Mouse (Mus musculus) inflammation-experienced regulatory T-cells, adult 6 months (primary cell): ENCODE data around the gene Gm20388. TPM values are rescaled to one million over a fixed set of nuclear protein-coding genes. Genes with fewer than 3 reads are reported as not detected.

Experiments
- ATAC-seq: one replicate; pipeline ENCODE4 v1.8.0; 2017
- polyA plus RNA-seq, 3 experiments: library from polyadenylated mRNA; unstranded; fragments of 100-300 nt; shearing (Covaris generic); gene quantifications; one replicate each; pipeline ENCODE4 v1.2.1; 2017

Gene Gm20388
- polyA plus RNA-seq, 3 experiments from 2014 or later, result 10.8 to 14.1 (median 11.8) TPM

- ATAC-seq, result no peak
Observed at GRCm38 (mm10) chr8:119964859-119965258, 54.2 kb downstream of the Gm20388 start.

- no peak for ATAC-seq
Observed at GRCm38 (mm10) chr8:119967435-119967834, 56.8 kb downstream of the Gm20388 start.

GRCm38 (mm10) chr8:119970169-119970568 is 59.5 kb downstream of the Gm20388 start:
- ATAC-seq, result no peak

DNA sequence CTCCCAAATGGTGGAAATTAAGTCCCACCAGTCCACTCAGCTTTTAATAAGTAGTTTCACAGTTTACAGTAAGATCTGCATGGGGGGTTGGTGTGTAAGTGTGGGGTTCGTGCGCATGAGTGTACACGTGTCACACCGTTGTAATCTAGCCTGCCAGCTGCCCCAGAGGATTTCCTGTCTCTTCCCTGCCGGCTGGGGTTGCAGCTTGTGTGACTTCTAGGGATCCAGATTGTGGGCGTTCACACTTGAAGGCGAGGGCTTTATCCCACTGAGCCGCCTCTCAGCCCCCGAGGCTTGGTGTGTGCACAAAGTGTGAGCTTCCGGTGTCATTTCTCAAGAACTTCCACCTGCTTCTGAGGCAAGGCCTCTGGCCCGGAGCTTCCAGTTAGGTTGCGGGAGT is 61.9 kb downstream of the Gm20388 start:
- ATAC-seq, result no peak

GRCm38 (mm10) chr8:119978770-119979381 is 68.2 kb downstream of the Gm20388 start:
- no peak for ATAC-seq

DNA sequence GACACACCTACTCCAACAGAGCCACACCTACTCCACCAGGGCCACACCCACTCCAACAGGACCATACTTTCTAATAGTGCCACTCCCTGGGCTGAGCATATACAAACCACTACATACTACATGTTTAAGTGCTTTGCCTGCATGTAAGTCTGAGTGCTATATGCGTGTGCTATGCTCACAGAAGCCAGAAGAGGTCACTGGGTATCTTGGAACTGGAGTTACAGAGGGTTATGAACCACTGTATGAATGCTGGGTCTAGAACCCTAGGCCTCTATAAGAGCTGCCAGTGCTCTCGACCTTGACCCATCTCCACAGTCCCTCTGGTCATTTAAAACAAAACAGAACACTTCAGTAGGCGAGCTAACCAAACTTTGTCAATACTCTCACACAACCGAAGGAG is 70.6 kb downstream of the Gm20388 start:
- ATAC-seq, result no peak

- ATAC-seq, result no peak
Observed at GRCm38 (mm10) chr8:119984085-119984484, 73.4 kb downstream of the Gm20388 start.

DNA sequence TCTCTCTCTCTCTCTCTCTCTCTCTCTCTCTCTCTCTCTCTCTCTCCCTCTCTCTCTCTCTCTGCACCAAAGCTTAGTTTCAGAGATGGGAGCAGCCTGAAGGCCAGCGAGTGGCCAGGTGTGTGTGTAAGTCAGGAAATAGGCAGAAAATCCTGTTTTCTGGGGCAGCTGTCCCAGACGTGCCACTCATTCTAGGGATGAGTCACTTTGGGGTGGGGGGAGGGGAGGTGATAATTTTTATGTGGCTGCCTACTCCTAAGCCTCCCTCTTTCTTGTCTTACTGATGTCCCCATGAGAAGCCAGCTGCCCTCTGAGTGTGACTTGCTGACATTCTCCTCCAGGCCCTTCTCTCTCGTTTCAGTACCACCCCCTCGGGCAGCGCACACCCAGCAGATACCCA is 75.5 kb downstream of the Gm20388 start:
- ATAC-seq, result no peak

DNA sequence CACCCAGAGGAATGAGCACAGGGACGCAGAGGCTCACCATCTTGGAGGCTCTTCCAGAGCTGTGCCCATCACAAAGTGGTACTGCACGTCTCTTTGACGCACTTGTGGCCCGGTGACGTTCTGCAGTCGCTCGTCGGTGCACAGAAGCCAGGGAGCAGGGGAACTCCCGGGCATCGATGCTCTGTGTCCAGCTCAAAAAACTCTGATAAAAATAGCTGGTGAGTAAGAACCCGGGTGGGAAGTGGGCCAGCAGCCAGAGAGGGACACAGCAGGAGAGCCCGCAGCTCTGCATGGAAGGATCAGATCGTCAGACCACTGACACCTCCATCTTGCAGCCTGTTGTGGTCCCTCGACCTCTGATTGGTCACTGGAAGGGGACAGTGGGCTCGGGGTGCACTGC is 77.4 kb downstream of the Gm20388 start:
- no peak for ATAC-seq

DNA sequence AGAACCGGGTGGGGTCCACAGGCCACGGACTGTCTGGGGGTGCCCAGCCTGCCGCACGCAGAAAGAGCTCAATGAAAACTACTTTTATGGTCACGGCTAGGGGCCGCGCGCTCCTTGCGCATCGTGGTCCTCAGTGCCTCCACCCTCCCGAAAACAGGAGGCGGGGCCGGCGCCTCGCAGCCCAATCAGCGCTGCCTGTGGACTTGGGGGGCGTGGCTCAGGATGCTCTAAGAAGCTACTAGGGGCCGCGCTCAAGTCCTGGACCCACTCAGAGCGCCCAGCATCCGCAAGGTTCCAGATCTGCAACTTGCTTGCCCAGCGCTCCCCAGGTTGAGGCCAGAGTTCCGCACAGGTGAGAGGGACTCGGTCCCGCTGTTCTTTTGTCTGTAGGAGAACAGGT is 81.6 kb downstream of the Gm20388 start, which contains the start of gene Crispld2:
Gene Crispld2, plus strand, starts transcription at position 190 of the 400 bp plus-strand sequence.
- no peak for ATAC-seq

DNA sequence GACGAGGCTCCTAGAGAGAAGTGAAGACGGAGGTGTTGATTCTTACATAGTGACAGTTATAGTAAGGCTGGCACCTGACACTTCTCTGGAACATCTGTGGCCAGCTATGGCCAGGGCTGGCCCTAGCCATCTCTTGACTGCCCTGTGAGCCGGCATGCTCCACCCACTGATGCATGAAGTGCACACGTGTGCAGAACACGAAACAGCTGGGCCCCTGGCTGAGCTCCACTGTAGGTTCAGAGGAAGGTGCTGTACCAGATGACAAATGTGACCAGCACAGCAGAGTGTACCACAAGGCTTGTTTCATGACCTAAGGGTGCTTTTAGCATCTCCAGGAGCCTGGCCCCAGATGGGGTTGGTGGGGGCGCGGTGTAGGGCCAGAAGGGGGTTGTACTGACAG is 83.5 kb downstream of the Gm20388 start:
- ATAC-seq, result no peak

GRCm38 (mm10) chr8:119994556-119994955 is 83.9 kb downstream of the Gm20388 start:
- no peak for ATAC-seq

DNA sequence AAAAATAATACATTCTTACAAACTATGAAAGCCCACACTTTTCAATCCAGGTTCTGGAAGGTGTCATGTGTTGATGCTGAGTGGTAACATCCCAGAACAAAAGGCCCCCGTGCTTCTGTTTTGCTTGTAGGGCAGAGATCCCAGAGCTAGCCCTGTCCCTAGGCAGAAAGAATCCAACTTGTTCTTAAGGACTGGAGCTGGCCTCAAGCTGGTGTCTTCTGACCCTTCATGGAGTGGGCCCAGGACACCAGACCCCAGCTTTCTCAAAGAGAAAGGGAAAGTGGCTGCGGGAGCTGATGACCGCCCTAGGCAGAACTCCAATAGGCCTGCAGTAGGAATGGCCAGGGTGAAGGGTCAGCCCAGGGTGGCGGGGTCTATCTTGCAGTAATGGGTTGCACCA is 86.6 kb downstream of the Gm20388 start:
- no peak for ATAC-seq

- no peak for ATAC-seq
Observed at GRCm38 (mm10) chr8:120000461-120000860, 89.8 kb downstream of the Gm20388 start.

DNA sequence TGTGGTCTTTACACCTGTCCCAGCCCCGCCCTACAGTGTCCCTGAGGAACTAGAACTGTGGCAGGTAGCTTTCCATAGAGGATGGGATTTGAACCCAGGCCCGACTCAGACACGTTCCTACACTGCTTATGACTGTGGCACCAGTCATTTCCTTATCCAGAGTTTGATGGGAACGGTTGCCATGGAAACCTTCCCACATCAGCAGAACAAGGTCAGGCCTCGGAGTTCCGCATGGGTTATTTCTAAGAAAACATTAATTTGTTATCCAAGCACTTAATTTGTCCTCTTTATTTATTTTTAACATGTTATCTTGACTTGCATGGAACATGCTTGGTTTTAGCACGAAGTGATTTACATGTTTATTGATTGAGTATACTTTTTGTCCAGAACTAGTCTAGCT is 91.1 kb downstream of the Gm20388 start:
- ATAC-seq, result no peak

- no peak for ATAC-seq
Observed at GRCm38 (mm10) chr8:120002348-120002747, 91.7 kb downstream of the Gm20388 start.

GRCm38 (mm10) chr8:120004154-120004702 is 93.6 kb downstream of the Gm20388 start:
- no peak for ATAC-seq

- no peak for ATAC-seq
Observed at GRCm38 (mm10) chr8:120004705-120005381, 94.2 kb downstream of the Gm20388 start.

DNA sequence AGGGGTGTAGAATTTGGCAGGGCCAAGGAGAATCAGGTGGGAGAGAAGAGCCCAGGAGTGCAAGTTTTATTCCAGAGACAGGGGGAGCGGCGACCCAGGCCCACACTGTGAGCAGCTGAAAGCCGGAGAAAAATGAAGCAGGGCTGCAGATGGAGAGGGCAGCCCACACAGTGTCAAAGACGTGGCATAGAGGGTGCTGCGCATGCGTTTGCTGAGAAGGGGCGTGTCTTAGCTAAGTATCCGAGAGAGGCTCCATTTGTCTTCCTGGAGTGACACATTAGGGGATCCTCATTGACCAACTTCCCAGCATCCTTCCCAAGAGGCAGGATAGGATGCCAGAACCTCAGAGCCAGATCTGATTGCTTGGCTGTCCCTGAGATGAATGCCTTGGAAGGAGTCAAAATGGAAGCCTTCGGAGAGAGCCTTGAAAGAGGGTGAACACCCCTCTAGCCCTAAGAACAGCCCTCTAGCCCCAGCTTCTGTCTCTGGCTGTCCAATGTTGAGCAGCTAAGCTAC is 96.1 kb downstream of the Gm20388 start:
- ATAC-seq, result no peak

DNA sequence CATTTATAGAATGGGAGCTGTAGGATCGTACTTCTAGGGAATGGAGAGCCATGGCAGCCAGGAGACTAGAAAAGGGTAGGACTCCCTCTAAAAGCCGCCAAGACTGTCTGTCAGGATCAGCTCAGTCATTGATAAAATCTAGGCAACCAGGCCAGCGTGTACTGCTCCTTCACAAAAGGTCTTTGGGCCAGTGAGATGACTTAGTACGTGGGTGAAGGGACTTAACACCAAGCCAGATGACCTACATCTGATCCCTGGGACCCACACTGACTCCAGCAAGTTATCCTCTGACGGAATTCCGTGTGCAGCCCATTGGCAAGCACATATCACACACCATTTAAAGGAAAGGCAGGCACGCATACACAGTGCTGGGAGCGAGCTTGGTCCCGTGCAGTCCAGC is 96.5 kb downstream of the Gm20388 start:
- ATAC-seq, result no peak

DNA sequence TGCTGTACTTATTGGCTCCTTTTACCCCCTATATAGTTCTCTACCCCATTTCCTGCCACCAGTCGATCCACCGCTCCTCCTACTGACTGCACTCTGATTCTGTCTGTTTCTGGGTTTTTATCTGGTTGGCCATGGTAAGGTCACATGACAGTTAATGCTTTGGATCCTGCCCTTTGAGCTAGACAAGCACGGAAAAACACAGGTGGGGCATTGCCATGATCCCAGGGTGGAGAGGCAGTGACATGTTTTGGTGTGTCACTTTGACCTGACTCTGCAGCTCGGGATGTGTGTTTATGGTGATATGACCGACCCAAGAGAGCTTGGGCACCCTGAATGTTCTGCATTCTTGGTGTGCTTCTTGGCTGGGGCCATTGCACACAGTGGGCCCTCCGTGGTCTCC is 98.6 kb downstream of the Gm20388 start:
- ATAC-seq, result no peak

- no peak for ATAC-seq
Observed at GRCm38 (mm10) chr8:120012491-120012890, 101.8 kb downstream of the Gm20388 start.

GRCm38 (mm10) chr8:120012927-120013326 is 102.3 kb downstream of the Gm20388 start:
- no peak for ATAC-seq
